In genomic region chrX:73063512-73064414, GRCm38 (mm10) we compare ENCODE assay signal across 9 mouse cellular contexts. TPM values are rescaled to one million over a fixed set of nuclear protein-coding genes. Genes with fewer than 3 reads are reported as not detected.
A peak's percentile ranks its signal among the peaks of the same experiment; 100 is the strongest.
DNase-seq lines count a peak whose midpoint lies in the region; ATAC-seq and TF ChIP-seq lines count a peak whose summit lies in the region.
"Had no signal": no experiment of that assay in that cellular context is flagged by ENCODE, and none has a peak within 500 bp of the region (broad histone marks: within the 10 kb centered on the region; RNA-seq: fewer than 3 reads in every experiment).

No protein-coding gene starts in this region.

- no peak for TF ChIP-seq EP300 in heart, postnatal 0 days (IDR thresholded peaks at IDR 0.05; ENCODE audit: low read depth)

- no peak overlapping the region for H3K27ac ChIP-seq in heart, postnatal 0 days (ENCODE audit: low read depth)
- no peak overlapping the region for H3K27ac ChIP-seq in limb, embryonic 10.5 days

- no peak for DNase-seq in heart, postnatal 0 days (ENCODE audit: low spot score)
- DNase-seq in heart, adult 18-20 months: no peak
- DNase-seq in cerebellum, postnatal 10 days: peak; percentile 73 to 78
- DNase-seq in frontal cortex, postnatal 10 days (ENCODE audit: low spot score in 2 of 2): peak; percentile 32 to 37
- DNase-seq in limb, embryonic 10.5 days (ENCODE audit: low spot score): peak; percentile 38
- DNase-seq in right cerebral cortex, postnatal 10 days (ENCODE audit: low spot score in 2 of 2): peak; percentile 73 to 79
- no peak for DNase-seq in gastrocnemius, adult 8-10 months (ENCODE audit: low spot score in 2 of 2)
- no peak for DNase-seq in urinary bladder, postnatal 14 days (ENCODE audit: low spot score)

- H3K4me2 ChIP-seq in heart, postnatal 0 days (ENCODE audit: low read depth, low read length): peak overlapping the region; percentile 26

- H3K36me3 ChIP-seq in heart, postnatal 0 days (replicated peaks; ENCODE audit: control insufficient read depth, insufficient read depth, low read length): no peaks in the 10 kb centered on the region
- no peaks in the 10 kb centered on the region for H3K36me3 ChIP-seq in limb, embryonic 10.5 days

- no peak for ATAC-seq in heart, postnatal 0 days (ENCODE audit: insufficient read depth, low read depth)

- H3K4me3 ChIP-seq in heart, postnatal 0 days (ENCODE audit: low read depth, low read length): no peak overlapping the region
- H3K4me3 ChIP-seq in limb, embryonic 10.5 days: peak overlapping the region; percentile 40

- H3K9ac ChIP-seq in heart, postnatal 0 days (replicated peaks; ENCODE audit: low read depth, low read length): no peak overlapping the region

- 37% methylated on average over 22 of the region's 24 CpGs for WGBS in heart, postnatal 0 days
- 31% methylated on average over 24 of the region's 24 CpGs for WGBS in limb, embryonic 10.5 days

- TF ChIP-seq CTCF in heart, postnatal 0 days (IDR thresholded peaks at IDR 0.05; ENCODE audit: low read depth): no peak

- no peaks in the 10 kb centered on the region for H3K4me1 ChIP-seq in heart, postnatal 0 days (ENCODE audit: control insufficient read depth, insufficient read depth)
- H3K4me1 ChIP-seq in limb, embryonic 10.5 days: peaks cover 9% of the 10 kb centered on the region; the same call in 1 of the 2 replicates

- H3K27me3 ChIP-seq in heart, postnatal 0 days (ENCODE audit: control insufficient read depth, insufficient read depth, low read length): no peaks in the 10 kb centered on the region
- peaks cover 64% of the 10 kb centered on the region for H3K27me3 ChIP-seq in limb, embryonic 10.5 days (ENCODE audit: low read depth, poor library complexity, severe bottlenecking)

- H3K9me3 ChIP-seq in heart, postnatal 0 days (replicated peaks; ENCODE audit: control insufficient read depth, low read length): no peaks in the 10 kb centered on the region
- H3K9me3 ChIP-seq in limb, embryonic 10.5 days (replicated peaks): no peaks in the 10 kb centered on the region

RNA-seq across cellular contexts. Expression of gene Pnma3, which starts 0.8 kb away (rescaled TPM):
- not detected in 2 replicates for total RNA-seq in heart, postnatal 0 days (2014; rRNA removed; ENCODE audit: low replicate concordance)
- polyA plus RNA-seq in heart, postnatal 0 days (2015; fragmentation: Nextera tagmentation; extraction: Ambion mirVana): not detected in 2 replicates
- not detected for total RNA-seq in heart, adult 18-20 months (2021)
- 0.10 and 0.11 TPM in 2 replicates for polyA plus RNA-seq in limb, embryonic 10.5 days (2016; fragmentation: Nextera tagmentation; extraction: Ambion mirVana)
- total RNA-seq in gastrocnemius, adult 8-10 months (2022): not detected
- total RNA-seq: hematopoietic stem cell, adult 5-6 weeks had no signal

RNA-seq across cellular contexts. Expression of gene Xlr4a, which starts 18.5 kb away (rescaled TPM):
- total RNA-seq in heart, postnatal 0 days (2014; rRNA removed; ENCODE audit: low replicate concordance): 0.23 TPM in 1 of 2 replicates, not detected in the other
- polyA plus RNA-seq in heart, postnatal 0 days (2015; fragmentation: Nextera tagmentation; extraction: Ambion mirVana): 2.2 TPM in 1 of 2 replicates, not detected in the other
- 1 to 10 TPM in 1 of 2 experiments, under 1 TPM in 1; 0.45 to 1.9 TPM for total RNA-seq in heart, adult 18-20 months (2021)
- polyA plus RNA-seq in limb, embryonic 10.5 days (2016; fragmentation: Nextera tagmentation; extraction: Ambion mirVana): 0.39 and 1.5 TPM in 2 replicates
- under 1 TPM in 1 of 4 experiments, not detected in 3; 0.58 TPM for total RNA-seq in gastrocnemius, adult 8-10 months (2022)

RNA-seq across cellular contexts. Expression of gene Pnma5, which starts 26.9 kb away (rescaled TPM):
- total RNA-seq in heart, postnatal 0 days (2014; rRNA removed; ENCODE audit: low replicate concordance): not detected in 2 replicates
- not detected in 2 replicates for polyA plus RNA-seq in heart, postnatal 0 days (2015; fragmentation: Nextera tagmentation; extraction: Ambion mirVana)
- total RNA-seq in heart, adult 18-20 months (2021): not detected
- not detected in 2 replicates for polyA plus RNA-seq in limb, embryonic 10.5 days (2016; fragmentation: Nextera tagmentation; extraction: Ambion mirVana)
- under 1 TPM in 1 of 4 experiments, not detected in 3; 0.21 TPM for total RNA-seq in gastrocnemius, adult 8-10 months (2022)
- total RNA-seq: hematopoietic stem cell, adult 5-6 weeks had no signal

RNA-seq across cellular contexts. Expression of gene Xlr3a, which starts 33.1 kb away (rescaled TPM):
- total RNA-seq in heart, postnatal 0 days (2014; rRNA removed; ENCODE audit: low replicate concordance): 9.2 TPM in 1 of 2 replicates, not detected in the other
- polyA plus RNA-seq in heart, postnatal 0 days (2015; fragmentation: Nextera tagmentation; extraction: Ambion mirVana): 0.34 and 2.3 TPM in 2 replicates
- total RNA-seq in heart, adult 18-20 months (2021): under 1 TPM; 0.47 to 0.62 TPM
- polyA plus RNA-seq in limb, embryonic 10.5 days (2016; fragmentation: Nextera tagmentation; extraction: Ambion mirVana): 2.1 and 2.5 TPM in 2 replicates
- 1 to 10 TPM in 3 of 4 experiments, not detected in 1; 1.1 to 2.1 (median 1.4) TPM for total RNA-seq in gastrocnemius, adult 8-10 months (2022)

RNA-seq across cellular contexts. Expression of gene Gm14685, which starts 53.1 kb away (rescaled TPM):
- not detected in 2 replicates for total RNA-seq in heart, postnatal 0 days (2014; rRNA removed; ENCODE audit: low replicate concordance)
- polyA plus RNA-seq in heart, postnatal 0 days (2015; fragmentation: Nextera tagmentation; extraction: Ambion mirVana): not detected in 2 replicates
- total RNA-seq in heart, adult 18-20 months (2021): not detected
- polyA plus RNA-seq in limb, embryonic 10.5 days (2016; fragmentation: Nextera tagmentation; extraction: Ambion mirVana): not detected in 2 replicates
- total RNA-seq in gastrocnemius, adult 8-10 months (2022): not detected

Comparison
In these comparisons a context has a peak if more than half of its experiments do, and no peak if none do; other contexts are left out.
1. DNase-seq: peak in cerebellum, postnatal 10 days (2 of 2), frontal cortex, postnatal 10 days (2 of 2), limb, embryonic 10.5 days (single experiment) and right cerebral cortex, postnatal 10 days (2 of 2); none in heart, postnatal 0 days (single experiment), heart, adult 18-20 months (0 of 2), gastrocnemius, adult 8-10 months (0 of 2) and urinary bladder, postnatal 14 days (single experiment).